Mouse (Mus musculus) MEL (cell line): ENCODE data around the gene Ivd. TPM values are rescaled to one million over a fixed set of nuclear protein-coding genes. Genes with fewer than 3 reads are reported as not detected.

ENCODE experiments used
- DNase-seq: peaks from one replicate; pipeline ENCODE4 v3.0.0; 2011; ENCODE audit warnings: low read depth, low spot score
- H3K27ac ChIP-seq: 2 replicates; pipeline ENCODE4 v1.5.1; 2012; ENCODE audit warnings: low read depth, mild to moderate bottlenecking, control low read depth, low read length, moderate library complexity; ENCODE audit not compliant: control insufficient read depth
- H3K27me3 ChIP-seq, 2 experiments: fragments of 150-350 bp in 1 of 2; sonication (generic) in 1 of 2; 2 replicates each; pipeline ENCODE4 v1.6.1; 2012; ENCODE audit warnings: low read length in 2 of 2, mild to moderate bottlenecking in 2 of 2, improper control_type of control experiment in 1 of 2, moderate library complexity in 1 of 2; ENCODE audit not compliant: insufficient read depth in 2 of 2, control insufficient read depth in 1 of 2
- H3K36me3 ChIP-seq, 2 experiments: 2 replicates each; pipeline ENCODE4 v1.6.1; 2012 to 2014; ENCODE audit warnings: low read length in 2 of 2, improper control_type of control experiment in 1 of 2, inconsistent platforms in 1 of 2, mild to moderate bottlenecking in 1 of 2; ENCODE audit not compliant: insufficient read depth in 2 of 2, control insufficient read depth in 1 of 2
- H3K4me1 ChIP-seq, 2 experiments: fragments of 150-350 bp in 1 of 2; sonication (generic) in 1 of 2; 2 replicates each; pipeline ENCODE4 v1.6.1; 2012; ENCODE audit warnings: low read length in 2 of 2, improper control_type of control experiment in 1 of 2, mild to moderate bottlenecking in 1 of 2; ENCODE audit not compliant: insufficient read depth in 2 of 2, control insufficient read depth in 1 of 2
- H3K4me3 ChIP-seq, 2 experiments: fragments of 150-350 bp in 1 of 2; sonication (generic) in 1 of 2; 2 replicates each; pipeline ENCODE4 v1.5.1; 2012; ENCODE audit warnings: low read depth in 2 of 2, low read length in 2 of 2, mild to moderate bottlenecking in 2 of 2, moderate library complexity in 2 of 2, control low read depth in 1 of 2, improper control_type of control experiment in 1 of 2; ENCODE audit not compliant: control insufficient read depth in 1 of 2, insufficient read depth in 1 of 2
- H3K79me2 ChIP-seq: 2 replicates; pipeline ENCODE4 v1.6.1; 2012; ENCODE audit warnings: mild to moderate bottlenecking, low read length, moderate library complexity; ENCODE audit not compliant: control insufficient read depth, poor library complexity, insufficient read depth
- H3K9ac ChIP-seq: 2 replicates; pipeline ENCODE4 v1.6.1; 2012; ENCODE audit warnings: low read depth, mild to moderate bottlenecking, control low read depth, low read length, moderate library complexity; ENCODE audit not compliant: control insufficient read depth, poor library complexity, severe bottlenecking
- H3K9me3 ChIP-seq: fragments of 150-350 bp; sonication (generic); replicated peaks from 2 replicates; pipeline ENCODE4 v1.6.1; 2012; ENCODE audit warnings: mild to moderate bottlenecking, low read length, improper control_type of control experiment, moderate library complexity; ENCODE audit not compliant: insufficient read depth
- BHLHE40 ChIP-seq: IDR thresholded peaks from 2 replicates; pipeline ENCODE4 v1.6.1; 2012; ENCODE audit warnings: low read depth, mild to moderate bottlenecking, inconsistent platforms, low read length, improper control_type of control experiment, borderline replicate concordance
- E2F4 ChIP-seq: IDR thresholded peaks from 2 replicates; pipeline ENCODE4 v1.6.1; 2011; ENCODE audit warnings: low read depth, low read length, improper control_type of control experiment, borderline replicate concordance
- EP300 ChIP-seq, 2 experiments: IDR thresholded peaks; 2 replicates each; pipeline ENCODE4 v1.6.1; 2011; ENCODE audit warnings: improper control_type of control experiment in 2 of 2, low read length in 2 of 2, low read depth in 1 of 2, mild to moderate bottlenecking in 1 of 2
- KAT2A ChIP-seq: conservative IDR thresholded peaks from 2 replicates; pipeline ENCODE4 v1.6.1; 2012; ENCODE audit warnings: low read depth, low read length, improper control_type of control experiment, inconsistent platforms
- MAX ChIP-seq: IDR thresholded peaks from 2 replicates; pipeline ENCODE4 v1.6.1; 2011; ENCODE audit warnings: low read length, improper control_type of control experiment
- MAZ ChIP-seq: IDR thresholded peaks from 2 replicates; pipeline ENCODE4 v1.6.1; 2012; ENCODE audit warnings: low read depth, mild to moderate bottlenecking, inconsistent platforms, low read length, improper control_type of control experiment
- MYB ChIP-seq: IDR thresholded peaks from 2 replicates; pipeline ENCODE4 v1.6.1; 2011; ENCODE audit warnings: mild to moderate bottlenecking, low read depth, low read length, improper control_type of control experiment
- MYC ChIP-seq: IDR thresholded peaks from 2 replicates; pipeline ENCODE4 v1.6.1; 2011; ENCODE audit warnings: low read depth, mild to moderate bottlenecking, low read length, improper control_type of control experiment, moderate library complexity
- NRF1 ChIP-seq: IDR thresholded peaks from 2 replicates; pipeline ENCODE4 v1.6.1; 2014; ENCODE audit warnings: low read depth, mild to moderate bottlenecking, inconsistent platforms, low read length, improper control_type of control experiment, moderate library complexity; ENCODE audit not compliant: poor library complexity, insufficient read depth, severe bottlenecking
- POLR2AphosphoS2 ChIP-seq: IDR thresholded peaks from 2 replicates; pipeline ENCODE4 v1.6.1; 2011; ENCODE audit warnings: low read length, improper control_type of control experiment
- RAD21 ChIP-seq: IDR thresholded peaks from 2 replicates; pipeline ENCODE4 v1.6.1; 2011; ENCODE audit warnings: mild to moderate bottlenecking, low read depth, low read length, improper control_type of control experiment
- SMC3 ChIP-seq: IDR thresholded peaks from 2 replicates; pipeline ENCODE4 v1.6.1; 2011; ENCODE audit warnings: low read depth, low read length, improper control_type of control experiment
- TAL1 ChIP-seq: IDR thresholded peaks from 2 replicates; pipeline ENCODE4 v1.6.1; 2012; ENCODE audit warnings: mild to moderate bottlenecking, inconsistent platforms, low read length, moderate library complexity, mixed read lengths
- TCF12 ChIP-seq: IDR thresholded peaks from 2 replicates; pipeline ENCODE4 v1.6.1; 2014; ENCODE audit warnings: low read depth, mild to moderate bottlenecking, inconsistent platforms, low read length, improper control_type of control experiment, moderate library complexity
- USF1 ChIP-seq: IDR thresholded peaks from 2 replicates; pipeline ENCODE4 v1.6.1; 2014; ENCODE audit warnings: low read depth, mild to moderate bottlenecking, inconsistent platforms, low read length, improper control_type of control experiment, moderate library complexity
- USF2 ChIP-seq, 2 experiments: IDR thresholded peaks; 2 replicates each; pipeline ENCODE4 v1.6.1; 2011 to 2012; ENCODE audit warnings: improper control_type of control experiment in 2 of 2, low read length in 2 of 2, borderline replicate concordance in 1 of 2, inconsistent platforms in 1 of 2, low read depth in 1 of 2, mild to moderate bottlenecking in 1 of 2; ENCODE audit not compliant: insufficient read depth in 1 of 2
- ZC3H11A ChIP-seq: IDR thresholded peaks from 2 replicates; pipeline ENCODE4 v1.6.1; 2012; ENCODE audit warnings: low read depth, mild to moderate bottlenecking, inconsistent platforms, low read length, improper control_type of control experiment
- ZNF384 ChIP-seq: IDR thresholded peaks from 2 replicates; pipeline ENCODE4 v1.6.1; 2012; ENCODE audit warnings: low read depth, mild to moderate bottlenecking, inconsistent platforms, low read length, improper control_type of control experiment
- polyA plus RNA-seq, 2 experiments: library from polyadenylated mRNA; stranded (reverse) in 1 of 2; unstranded in 1 of 2; fragments of >175 nt in 1 of 2; fragments of >200 nt in 1 of 2; gene quantifications; 2 replicates each; pipeline versions ENCODE4 v1.2.1 to v1.2.4; 2012; ENCODE audit warnings: low replicate concordance in 2 of 2, low read depth in 1 of 2; ENCODE audit not compliant: insufficient read length in 2 of 2, insufficient read depth in 1 of 2, missing spikeins in 1 of 2
- total RNA-seq: library from RNA; depleted of rRNA; stranded (reverse); fragments of 300-350 nt; gene quantifications from 2 replicates; pipeline ENCODE4 v1.2.3, GENCODE M21; 2012

Ivd gene
- total and polyA plus RNA-seq, 3 experiments, result 17.1 to 33.4 TPM; not detected in 1

DNA sequence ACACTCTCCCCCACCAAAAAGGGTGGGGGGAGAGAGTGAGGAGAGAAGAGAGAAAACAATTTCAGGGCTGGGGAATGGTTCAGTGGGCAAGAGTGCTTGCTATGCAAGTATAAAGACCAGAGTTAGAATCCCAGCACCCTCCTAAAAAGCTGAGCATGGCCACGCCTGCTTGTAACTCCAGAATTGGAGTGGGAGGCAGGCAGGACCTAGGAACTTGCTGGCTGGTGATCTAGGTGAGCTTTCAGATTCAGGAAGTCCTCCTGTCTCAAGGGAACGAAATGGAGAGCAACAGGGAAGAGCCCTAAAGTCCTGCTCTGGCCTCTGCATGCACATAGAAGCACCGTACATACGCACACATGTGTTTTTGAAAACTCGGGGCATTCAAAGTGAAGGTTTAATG is 39.0 kb upstream of the Ivd start:
- TF ChIP-seq TAL1 (no peak), SMC3 (no peak), MYC (no peak), ZNF384 (no peak), MAX (no peak), RAD21 (no peak), BHLHE40 (no peak), ZC3H11A (no peak), EP300 (IDR thresholded peaks at IDR 0.05; ENCODE audit: low read depth in 1 of 2, low read length in 2 of 2) (no peak), MYB (no peak), E2F4 (no peak), NRF1 (no peak), TCF12 (no peak), POLR2AphosphoS2 (no peak; the same call in 1 of the 2 replicates), KAT2A (no peak), USF1 (no peak)
- Histone ChIP-seq H3K36me3 (peaks cover 0 to 33% of the 10 kb centered on the region in 2 experiments; a peak in 2 of 4 replicates), H3K4me1 (no peaks in the 10 kb centered on the region), H3K9ac (no peak overlapping the region), H3K79me2 (no peaks in the 10 kb centered on the region), H3K27ac (no peak overlapping the region), H3K9me3 (no peaks in the 10 kb centered on the region), H3K27me3 (no peaks in the 10 kb centered on the region), H3K4me3 (no peak overlapping the region)
- no peak for DNase-seq

DNA sequence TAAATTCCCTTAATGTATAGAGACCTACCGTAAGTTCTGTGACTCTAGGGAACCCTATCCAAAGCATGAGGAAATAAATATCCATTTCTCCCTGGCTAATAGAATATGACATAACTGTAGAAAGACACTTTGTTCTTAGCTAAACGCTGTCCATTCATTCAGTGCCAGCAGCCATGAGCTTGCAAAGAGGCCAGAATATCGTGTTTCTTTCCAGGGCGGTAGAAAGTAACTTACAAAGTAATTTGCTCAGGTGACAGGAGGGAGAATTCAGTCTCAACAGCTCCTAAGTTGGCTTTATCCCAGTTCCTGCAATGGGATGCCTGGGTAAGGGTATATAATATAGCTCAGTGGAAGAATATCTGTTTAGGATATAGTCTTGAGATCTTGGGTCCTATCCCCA is 37.4 kb upstream of the Ivd start:
- Histone ChIP-seq H3K27ac (no peak overlapping the region), H3K4me1 (no peaks in the 10 kb centered on the region), H3K79me2 (no peaks in the 10 kb centered on the region), H3K36me3 (peaks cover 0 to 31% of the 10 kb centered on the region in 2 experiments; a peak in 2 of 4 replicates), H3K9me3 (no peaks in the 10 kb centered on the region), H3K9ac (no peak overlapping the region), H3K4me3 (no peak overlapping the region), H3K27me3 (no peaks in the 10 kb centered on the region)
- TF ChIP-seq TAL1, result no peak
- TF ChIP-seq SMC3, result no peak
- no peak for TF ChIP-seq MAZ
- TF ChIP-seq USF2 (IDR thresholded peaks at IDR 0.05; ENCODE audit: borderline replicate concordance in 1 of 2, insufficient read depth in 1 of 2, low read depth in 1 of 2, low read length in 2 of 2), result no peak
- no peak for DNase-seq
